Mouse (Mus musculus): Measurements from ENCODE around the gene Ubqln3. TPM values are rescaled to one million over a fixed set of nuclear protein-coding genes. Genes with fewer than 3 reads are reported as not detected.

The Ubqln3 gene
- polyA plus RNA-seq, 1 experiment from 2014 or later: not detected

- no peaks in the 10 kb centered on the region for H3K4me1 ChIP-seq (replicated peaks; ENCODE audit: control insufficient read depth, insufficient read depth, low read length)
- WGBS: 86% methylated on average over 5 of the region's 5 CpGs
- H3K27me3 ChIP-seq (replicated peaks; ENCODE audit: control insufficient read depth, insufficient read depth, low read length): no peaks in the 10 kb centered on the region
- H3K27ac ChIP-seq (ENCODE audit: low read length): no peak within 1 kb of the TSS
- no peak within 1 kb of the TSS for H3K9ac ChIP-seq (replicated peaks; ENCODE audit: low read depth, low read length)
- H3K4me3 ChIP-seq (replicated peaks; ENCODE audit: low read length): no peak within 1 kb of the TSS
- ATAC-seq: no peak
- H3K36me3 ChIP-seq (ENCODE audit: control insufficient read depth, insufficient read depth): no peaks in the 10 kb centered on the region
- H3K4me2 ChIP-seq (ENCODE audit: low read length): no peak within 1 kb of the TSS
- no peaks in the 10 kb centered on the region for H3K9me3 ChIP-seq (ENCODE audit: control insufficient read depth, low read length)
Observed at GRCm38 (mm10) chr7:104137305-104137704, 5.8 kb downstream of the Ubqln3 start, which contains the start of gene Olfr643. Gene Olfr643, minus strand, starts transcription at chr7:104137405.

GRCm38 (mm10) chr7:104129726-104130125 lies 13.4 kb downstream of the Ubqln3 start, which contains the start of gene Ubqln5:
Gene Ubqln5, minus strand, starts transcription at chr7:104129826.
- Histone ChIP-seq H3K36me3 (ENCODE audit: control insufficient read depth, insufficient read depth) (no peaks in the 10 kb centered on the region), H3K4me1 (replicated peaks; ENCODE audit: control insufficient read depth, insufficient read depth, low read length) (no peaks in the 10 kb centered on the region), H3K9ac (replicated peaks; ENCODE audit: low read depth, low read length) (no peak within 1 kb of the TSS), H3K4me3 (replicated peaks; ENCODE audit: low read length) (no peak within 1 kb of the TSS), H3K27me3 (replicated peaks; ENCODE audit: control insufficient read depth, insufficient read depth, low read length) (no peaks in the 10 kb centered on the region), H3K27ac (ENCODE audit: low read length) (no peak within 1 kb of the TSS), H3K9me3 (ENCODE audit: control insufficient read depth, low read length) (no peaks in the 10 kb centered on the region), H3K4me2 (ENCODE audit: low read length) (no peak within 1 kb of the TSS)
- no peak for ATAC-seq
- 89% methylated on average over 5 of the region's 5 CpGs for WGBS

DNA sequence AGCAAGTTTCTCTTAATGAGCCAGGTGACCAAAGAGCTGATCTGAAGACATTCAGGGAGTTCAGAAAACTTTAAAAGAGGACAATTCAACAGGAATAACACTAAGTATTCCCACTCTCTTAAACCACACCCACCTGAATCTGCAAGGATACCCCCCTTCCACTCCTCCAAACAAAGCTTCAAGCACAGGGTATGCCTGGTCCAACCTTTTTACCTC lies 38.4 kb downstream of the Ubqln3 start, which contains the start of gene Olfr646:
Gene Olfr646, plus strand, starts transcription at position 117 of the 216 bp plus-strand sequence.
- H3K36me3 ChIP-seq (ENCODE audit: control insufficient read depth, insufficient read depth): no peaks in the 10 kb centered on the region
- H3K4me2 ChIP-seq (ENCODE audit: low read length): no peak within 1 kb of the TSS
- H3K9me3 ChIP-seq (ENCODE audit: control insufficient read depth, low read length): no peaks in the 10 kb centered on the region
- no peak for ATAC-seq
- H3K27me3 ChIP-seq (replicated peaks; ENCODE audit: control insufficient read depth, insufficient read depth, low read length): no peaks in the 10 kb centered on the region
- H3K4me3 ChIP-seq (replicated peaks; ENCODE audit: low read length): no peak within 1 kb of the TSS
- no peak within 1 kb of the TSS for H3K27ac ChIP-seq (ENCODE audit: low read length)
- H3K9ac ChIP-seq (replicated peaks; ENCODE audit: low read depth, low read length): no peak within 1 kb of the TSS
- H3K4me1 ChIP-seq (replicated peaks; ENCODE audit: control insufficient read depth, insufficient read depth, low read length): no peaks in the 10 kb centered on the region

DNA sequence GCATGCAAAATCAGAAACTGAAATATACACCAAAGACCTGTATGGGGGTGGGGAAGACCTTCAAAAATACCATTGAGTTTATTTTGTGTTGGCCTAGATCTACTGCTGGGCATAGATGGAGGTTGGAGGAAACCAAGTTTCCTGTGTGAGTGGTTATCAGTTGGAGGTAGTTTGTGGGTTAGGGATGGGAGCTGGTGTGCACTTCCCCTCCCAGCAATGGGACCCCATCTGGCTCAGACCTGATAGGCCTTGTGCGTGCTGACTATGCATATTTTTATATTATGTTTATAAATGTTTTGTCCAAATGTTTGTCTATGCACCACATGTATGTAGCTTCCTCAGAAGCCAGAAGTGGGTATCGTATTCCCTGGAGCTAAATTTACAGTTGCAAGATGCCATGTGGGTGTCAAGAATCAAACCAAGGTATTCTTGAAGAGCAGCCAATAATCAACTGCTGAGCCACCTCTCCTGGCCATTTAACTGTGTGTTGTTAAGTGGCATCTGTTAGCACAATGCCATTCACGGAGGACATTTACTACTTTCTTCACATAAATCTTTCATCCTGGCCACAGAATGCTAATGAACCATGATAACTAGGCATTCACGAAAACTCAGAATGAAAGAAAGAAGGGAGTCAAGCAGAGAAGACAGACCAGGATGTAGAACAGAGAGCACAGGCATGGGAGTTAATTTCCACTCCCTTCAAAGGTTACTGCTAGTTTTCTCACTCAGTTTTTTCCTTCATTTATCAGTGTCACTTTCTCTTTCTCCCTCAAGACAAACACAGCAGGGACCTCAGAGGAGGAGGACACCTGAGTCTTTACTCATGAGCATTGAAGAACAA lies 38.9 kb downstream of the Ubqln3 start:
- Histone ChIP-seq H3K36me3 (ENCODE audit: control insufficient read depth, insufficient read depth) (no peaks in the 10 kb centered on the region), H3K4me2 (ENCODE audit: low read length) (no peak overlapping the region), H3K4me3 (replicated peaks; ENCODE audit: low read length) (no peak overlapping the region), H3K9ac (replicated peaks; ENCODE audit: low read depth, low read length) (no peak overlapping the region), H3K9me3 (ENCODE audit: control insufficient read depth, low read length) (no peaks in the 10 kb centered on the region), H3K27me3 (replicated peaks; ENCODE audit: control insufficient read depth, insufficient read depth, low read length) (no peaks in the 10 kb centered on the region), H3K4me1 (replicated peaks; ENCODE audit: control insufficient read depth, insufficient read depth, low read length) (no peaks in the 10 kb centered on the region), H3K27ac (ENCODE audit: low read length) (no peak overlapping the region)
- ATAC-seq: no peak
- 54% methylated on average over 4 of the region's 4 CpGs for WGBS

Other genes with a start within 250 kb of the Ubqln3 start
- gene Olfr64, start 248.8 kb downstream of the Ubqln3 start, polyA plus RNA-seq (2015; fragmentation: Nextera tagmentation; extraction: Ambion mirVana): not detected in 2 replicates
- not detected in 2 replicates for gene Olfr65, start 239.8 kb downstream of the Ubqln3 start, polyA plus RNA-seq (2015; fragmentation: Nextera tagmentation; extraction: Ambion mirVana)
- not detected in 2 replicates for gene Olfr631, start 214.5 kb downstream of the Ubqln3 start, polyA plus RNA-seq (2015; fragmentation: Nextera tagmentation; extraction: Ambion mirVana)
- gene Olfr632, start 208.9 kb downstream of the Ubqln3 start, polyA plus RNA-seq (2015; fragmentation: Nextera tagmentation; extraction: Ambion mirVana): not detected in 2 replicates
- gene Olfr633, start 198.8 kb downstream of the Ubqln3 start, polyA plus RNA-seq (2015; fragmentation: Nextera tagmentation; extraction: Ambion mirVana): not detected in 2 replicates
- gene Olfr635, start 172.1 kb downstream of the Ubqln3 start, polyA plus RNA-seq (2015; fragmentation: Nextera tagmentation; extraction: Ambion mirVana): not detected in 2 replicates
- gene Olfr638, start 144.5 kb downstream of the Ubqln3 start, polyA plus RNA-seq (2015; fragmentation: Nextera tagmentation; extraction: Ambion mirVana): not detected in 2 replicates
- gene Olfr639, start 126.0 kb downstream of the Ubqln3 start, polyA plus RNA-seq (2015; fragmentation: Nextera tagmentation; extraction: Ambion mirVana): not detected in 2 replicates
- gene Olfr640, start 117.7 kb downstream of the Ubqln3 start, polyA plus RNA-seq (2015; fragmentation: Nextera tagmentation; extraction: Ambion mirVana): not detected in 2 replicates
- gene Olfr641, start 107.8 kb downstream of the Ubqln3 start, polyA plus RNA-seq (2015; fragmentation: Nextera tagmentation; extraction: Ambion mirVana): not detected in 2 replicates
- gene Olfr642, start 90.6 kb downstream of the Ubqln3 start, polyA plus RNA-seq (2015; fragmentation: Nextera tagmentation; extraction: Ambion mirVana): not detected in 2 replicates
- gene 4930516K23Rik, start 81.8 kb downstream of the Ubqln3 start, polyA plus RNA-seq (2015; fragmentation: Nextera tagmentation; extraction: Ambion mirVana): not detected in 2 replicates
- not detected in 2 replicates for gene Olfr644, start 71.4 kb downstream of the Ubqln3 start, polyA plus RNA-seq (2015; fragmentation: Nextera tagmentation; extraction: Ambion mirVana)
- gene Olfr645, start 57.8 kb downstream of the Ubqln3 start, polyA plus RNA-seq (2015; fragmentation: Nextera tagmentation; extraction: Ambion mirVana): not detected in 2 replicates
- not detected in 2 replicates for gene Olfr646, start 38.4 kb downstream of the Ubqln3 start, polyA plus RNA-seq (2015; fragmentation: Nextera tagmentation; extraction: Ambion mirVana)
- gene Ubqln5, start 13.5 kb downstream of the Ubqln3 start, polyA plus RNA-seq (2015; fragmentation: Nextera tagmentation; extraction: Ambion mirVana): not detected in 2 replicates
- not detected in 2 replicates for gene Olfr643, start 5.9 kb downstream of the Ubqln3 start, polyA plus RNA-seq (2015; fragmentation: Nextera tagmentation; extraction: Ambion mirVana)
- not detected in 2 replicates for gene Ubqlnl, start 7.3 kb upstream of the Ubqln3 start, polyA plus RNA-seq (2015; fragmentation: Nextera tagmentation; extraction: Ambion mirVana)
- 2.1 TPM in 1 of 2 replicates, not detected in the other for gene Olfm5, start 21.6 kb upstream of the Ubqln3 start, polyA plus RNA-seq (2015; fragmentation: Nextera tagmentation; extraction: Ambion mirVana)
- gene Olfr648, start 40.1 kb upstream of the Ubqln3 start, polyA plus RNA-seq (2015; fragmentation: Nextera tagmentation; extraction: Ambion mirVana): 0.45 and 0.81 TPM in 2 replicates
- not detected in 2 replicates for gene Olfr649, start 52.7 kb upstream of the Ubqln3 start, polyA plus RNA-seq (2015; fragmentation: Nextera tagmentation; extraction: Ambion mirVana)
- 0.31 and 0.61 TPM in 2 replicates for gene Trim6, start 75.5 kb upstream of the Ubqln3 start, polyA plus RNA-seq (2015; fragmentation: Nextera tagmentation; extraction: Ambion mirVana)
- gene Trim34a, start 101.2 kb upstream of the Ubqln3 start, polyA plus RNA-seq (2015; fragmentation: Nextera tagmentation; extraction: Ambion mirVana): 0.54 and 0.67 TPM in 2 replicates
- gene Trim5, start 144.8 kb upstream of the Ubqln3 start, polyA plus RNA-seq (2015; fragmentation: Nextera tagmentation; extraction: Ambion mirVana): 0.23 TPM in 1 of 2 replicates, not detected in the other
- gene Trim12a, start 172.2 kb upstream of the Ubqln3 start, polyA plus RNA-seq (2015; fragmentation: Nextera tagmentation; extraction: Ambion mirVana): 0.96 and 1.6 TPM in 2 replicates
- not detected in 2 replicates for gene Trim34b, start 186.2 kb upstream of the Ubqln3 start, polyA plus RNA-seq (2015; fragmentation: Nextera tagmentation; extraction: Ambion mirVana)
- gene Trim12c, start 210.1 kb upstream of the Ubqln3 start, polyA plus RNA-seq (2015; fragmentation: Nextera tagmentation; extraction: Ambion mirVana): 1.1 and 1.2 TPM in 2 replicates
- gene Trim30b, start 226.6 kb upstream of the Ubqln3 start, polyA plus RNA-seq (2015; fragmentation: Nextera tagmentation; extraction: Ambion mirVana): not detected in 2 replicates

Data from forebrain, embryonic 16.5 days (tissue).